Mouse (Mus musculus): ENCODE measurements around the gene Lce1i. TPM values are rescaled to one million over a fixed set of nuclear protein-coding genes. Genes with fewer than 3 reads are reported as not detected.

Lce1i gene
- polyA plus RNA-seq, 1 experiment from 2014 or later = not detected

DNA sequence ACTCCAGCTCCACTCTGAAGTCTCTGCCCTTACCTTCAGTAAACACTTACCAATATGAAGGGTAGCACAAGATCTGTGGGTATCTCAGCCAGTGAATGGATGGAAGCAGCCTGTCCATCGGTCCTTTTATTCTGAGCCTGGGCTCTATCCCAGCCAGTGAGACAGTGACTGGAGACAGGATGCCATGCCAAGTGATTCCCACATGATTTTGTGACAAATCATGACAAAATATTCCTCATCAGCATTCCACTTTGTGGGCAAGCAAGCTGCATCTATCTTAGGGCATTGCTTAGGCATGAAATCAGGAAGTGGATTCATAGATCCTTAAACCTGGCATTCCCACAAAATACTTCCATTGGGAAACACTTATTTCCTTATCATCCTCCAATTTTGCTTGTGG is 26.5 kb downstream of the Lce1i start, which contains the start of gene Lce1g:
Gene Lce1g, minus strand, starts transcription at position 101 of the 400 bp plus-strand sequence.
- Histone ChIP-seq H3K9me3 (ENCODE audit: control insufficient read depth, low read length) (no peaks in the 10 kb centered on the region), H3K4me2 (replicated peaks) (no peak within 1 kb of the TSS), H3K27me3 (ENCODE audit: control insufficient read depth, insufficient read depth, low read length) (no peaks in the 10 kb centered on the region), H3K4me1 (replicated peaks; ENCODE audit: control insufficient read depth, insufficient read depth, low read length) (no peaks in the 10 kb centered on the region), H3K36me3 (replicated peaks; ENCODE audit: control insufficient read depth, insufficient read depth) (no peaks in the 10 kb centered on the region), H3K4me3 (replicated peaks; ENCODE audit: low read length) (no peak within 1 kb of the TSS), H3K9ac (no peak within 1 kb of the TSS), H3K27ac (no peak within 1 kb of the TSS)
- ATAC-seq (ENCODE audit: low FRiP score) = no peak
- 97% methylated on average over 1 of the region's 1 CpGs for WGBS
- no peak for DNase-seq (ENCODE audit: low spot score)

DNA sequence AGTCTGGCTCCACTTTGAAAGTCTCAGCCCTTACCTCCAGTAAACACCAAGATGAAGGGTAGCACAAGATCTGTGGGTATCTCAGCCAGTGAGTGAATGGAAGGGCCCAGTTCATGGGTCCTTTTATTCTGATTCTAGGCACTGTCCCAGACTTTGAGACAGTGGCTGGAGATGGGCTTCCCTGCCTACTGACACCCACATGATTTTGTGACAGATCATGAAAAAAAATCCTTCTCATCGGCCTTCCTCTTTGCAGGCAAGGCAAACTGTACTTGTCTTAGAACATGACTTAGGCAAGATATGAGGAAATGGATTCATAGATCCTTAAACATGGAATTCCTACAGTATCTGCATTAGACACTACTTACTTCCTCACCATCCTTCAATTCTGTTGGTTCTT is 39.7 kb downstream of the Lce1i start, which contains the start of gene Gm38119:
Gene Gm38119, minus strand, starts transcription at position 101 of the 400 bp plus-strand sequence.
- DNase-seq (ENCODE audit: low spot score) (no peak), ATAC-seq (ENCODE audit: low FRiP score) (no peak)
- H3K27me3 ChIP-seq (ENCODE audit: control insufficient read depth, insufficient read depth, low read length) = no peaks in the 10 kb centered on the region
- H3K27ac ChIP-seq = no peak within 1 kb of the TSS
- 80% methylated on average over 1 of the region's 1 CpGs for WGBS
- no peak within 1 kb of the TSS for H3K4me2 ChIP-seq (replicated peaks)
- H3K4me1 ChIP-seq (replicated peaks; ENCODE audit: control insufficient read depth, insufficient read depth, low read length) = no peaks in the 10 kb centered on the region
- H3K36me3 ChIP-seq (replicated peaks; ENCODE audit: control insufficient read depth, insufficient read depth) = no peaks in the 10 kb centered on the region
- H3K9me3 ChIP-seq (ENCODE audit: control insufficient read depth, low read length) = no peaks in the 10 kb centered on the region
- H3K4me3 ChIP-seq (replicated peaks; ENCODE audit: low read length) = no peak within 1 kb of the TSS
- H3K9ac ChIP-seq = no peak within 1 kb of the TSS

Other genes starting within 250 kb of the Lce1i start
- gene 2310046K23Rik, start 244.4 kb downstream of the Lce1i start, polyA plus RNA-seq (2014; fragmentation: Nextera tagmentation; extraction: Ambion mirVana) = not detected in 2 replicates
- not detected in 2 replicates for gene Ivl, start 205.2 kb downstream of the Lce1i start, polyA plus RNA-seq (2014; fragmentation: Nextera tagmentation; extraction: Ambion mirVana)
- not detected in 2 replicates for gene Smcp, start 189.9 kb downstream of the Lce1i start, polyA plus RNA-seq (2014; fragmentation: Nextera tagmentation; extraction: Ambion mirVana)
- gene 2210017I01Rik, start 171.4 kb downstream of the Lce1i start, polyA plus RNA-seq (2014; fragmentation: Nextera tagmentation; extraction: Ambion mirVana) = not detected in 2 replicates
- not detected in 2 replicates for gene Lce6a, start 157.2 kb downstream of the Lce1i start, polyA plus RNA-seq (2014; fragmentation: Nextera tagmentation; extraction: Ambion mirVana)
- not detected in 2 replicates for gene Lce1a1, start 130.6 kb downstream of the Lce1i start, polyA plus RNA-seq (2014; fragmentation: Nextera tagmentation; extraction: Ambion mirVana)
- gene Lce1b, start 122.0 kb downstream of the Lce1i start, polyA plus RNA-seq (2014; fragmentation: Nextera tagmentation; extraction: Ambion mirVana) = not detected in 2 replicates
- gene Lce1a2, start 108.6 kb downstream of the Lce1i start, polyA plus RNA-seq (2014; fragmentation: Nextera tagmentation; extraction: Ambion mirVana) = not detected in 2 replicates
- gene Lce1c, start 99.7 kb downstream of the Lce1i start, polyA plus RNA-seq (2014; fragmentation: Nextera tagmentation; extraction: Ambion mirVana) = not detected in 2 replicates
- gene Lce1d, start 91.7 kb downstream of the Lce1i start, polyA plus RNA-seq (2014; fragmentation: Nextera tagmentation; extraction: Ambion mirVana) = not detected in 2 replicates
- gene Lce1e, start 69.8 kb downstream of the Lce1i start, polyA plus RNA-seq (2014; fragmentation: Nextera tagmentation; extraction: Ambion mirVana) = not detected in 2 replicates
- gene Lce1f, start 58.5 kb downstream of the Lce1i start, polyA plus RNA-seq (2014; fragmentation: Nextera tagmentation; extraction: Ambion mirVana) = not detected in 2 replicates
- gene Gm38119, start 39.8 kb downstream of the Lce1i start, polyA plus RNA-seq (2014; fragmentation: Nextera tagmentation; extraction: Ambion mirVana) = not detected in 2 replicates
- gene Lce1g, start 26.6 kb downstream of the Lce1i start, polyA plus RNA-seq (2014; fragmentation: Nextera tagmentation; extraction: Ambion mirVana) = not detected in 2 replicates
- not detected in 2 replicates for gene Lce1h, start 13.8 kb downstream of the Lce1i start, polyA plus RNA-seq (2014; fragmentation: Nextera tagmentation; extraction: Ambion mirVana)
- not detected in 2 replicates for gene Lce1j, start 11.6 kb upstream of the Lce1i start, polyA plus RNA-seq (2014; fragmentation: Nextera tagmentation; extraction: Ambion mirVana)
- gene Lce1k, start 29.0 kb upstream of the Lce1i start, polyA plus RNA-seq (2014; fragmentation: Nextera tagmentation; extraction: Ambion mirVana) = not detected in 2 replicates
- not detected in 2 replicates for gene Kprp, start 48.3 kb upstream of the Lce1i start, polyA plus RNA-seq (2014; fragmentation: Nextera tagmentation; extraction: Ambion mirVana)
- not detected in 2 replicates for gene Lce1l, start 72.4 kb upstream of the Lce1i start, polyA plus RNA-seq (2014; fragmentation: Nextera tagmentation; extraction: Ambion mirVana)
- gene 2310050C09Rik, start 91.3 kb upstream of the Lce1i start, polyA plus RNA-seq (2014; fragmentation: Nextera tagmentation; extraction: Ambion mirVana) = not detected in 2 replicates
- not detected in 2 replicates for gene Lce3a, start 147.3 kb upstream of the Lce1i start, polyA plus RNA-seq (2014; fragmentation: Nextera tagmentation; extraction: Ambion mirVana)
- not detected in 2 replicates for gene Lce3b, start 154.1 kb upstream of the Lce1i start, polyA plus RNA-seq (2014; fragmentation: Nextera tagmentation; extraction: Ambion mirVana)
- gene Lce3c, start 165.6 kb upstream of the Lce1i start, polyA plus RNA-seq (2014; fragmentation: Nextera tagmentation; extraction: Ambion mirVana) = not detected in 2 replicates
- gene Lce3d, start 178.5 kb upstream of the Lce1i start, polyA plus RNA-seq (2014; fragmentation: Nextera tagmentation; extraction: Ambion mirVana) = not detected in 2 replicates
- not detected in 2 replicates for gene Lce3e, start 188.2 kb upstream of the Lce1i start, polyA plus RNA-seq (2014; fragmentation: Nextera tagmentation; extraction: Ambion mirVana)
- not detected in 2 replicates for gene Lce3f, start 213.3 kb upstream of the Lce1i start, polyA plus RNA-seq (2014; fragmentation: Nextera tagmentation; extraction: Ambion mirVana)
- gene Crct1, start 236.8 kb upstream of the Lce1i start, polyA plus RNA-seq (2014; fragmentation: Nextera tagmentation; extraction: Ambion mirVana) = 1.0 and 2.3 TPM in 2 replicates
- not detected in 2 replicates for gene Lce1m, start 240.2 kb upstream of the Lce1i start, polyA plus RNA-seq (2014; fragmentation: Nextera tagmentation; extraction: Ambion mirVana)